10 mouse cellular contexts compared by ENCODE assay signal in the genomic region with DNA sequence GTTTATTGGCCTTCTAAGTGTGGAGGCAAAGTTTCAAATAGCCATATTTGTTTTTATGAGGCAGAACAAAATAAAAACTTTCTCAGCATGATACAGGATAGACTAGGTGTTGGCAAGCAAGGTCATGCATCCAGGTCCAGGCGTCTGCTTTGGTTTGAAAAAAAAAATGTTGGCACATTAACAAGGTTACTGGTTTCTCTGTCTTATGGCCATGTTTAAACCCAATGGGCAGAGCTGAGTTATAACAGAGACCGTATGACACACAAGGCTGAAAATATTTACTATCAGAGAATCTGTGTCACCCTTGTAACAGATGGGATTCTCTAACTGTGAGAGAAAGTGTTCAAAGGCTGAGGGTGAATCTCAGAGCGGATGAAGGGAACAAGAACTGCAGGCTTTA.
A peak's percentile ranks its signal among the peaks of the same experiment; 100 is the strongest.
DNase-seq lines count a peak whose midpoint lies in the region.
"Had no signal": no experiment of that assay in that cellular context is flagged by ENCODE, and none has a peak within 500 bp of the region (broad histone marks: within the 10 kb centered on the region; RNA-seq: fewer than 3 reads in every experiment).

No protein-coding gene starts in this region.

- intact Hi-C loops in left cerebral cortex, postnatal 36 days (cut with DNase I) = no loop called here

- peak; percentile 15 for DNase-seq in cerebellum, adult 11-12 months
- DNase-seq in cerebellum, adult 11 months = no peak
- DNase-seq in cerebellum, adult 9-11 months = peak; percentile 36
- no peak for DNase-seq in cerebellum, postnatal 4 days (ENCODE audit: low spot score in 2 of 2)
- no peak for DNase-seq in left cerebral cortex, postnatal 36 days (ENCODE audit: low spot score in 2 of 2)
- DNase-seq: adrenal gland, adult 2 months; adrenal gland, postnatal 10 days; adrenal gland, postnatal 25 days; cerebellum, postnatal 10 days; forebrain, postnatal 0 days had no signal

Comparison
In these comparisons a context has a peak if more than half of its experiments do, and no peak if none do; other contexts are left out.
1. DNase-seq: peak in cerebellum, adult 11-12 months (single experiment) and cerebellum, adult 9-11 months (single experiment); none in cerebellum, adult 11 months (single experiment), cerebellum, postnatal 4 days (0 of 2) and left cerebral cortex, postnatal 36 days (0 of 2).